ENCODE assay signal across 12 mouse cellular contexts in genomic region chr9:51052180-51052579, GRCm38 (mm10). TPM values are rescaled to one million over a fixed set of nuclear protein-coding genes. Genes with fewer than 3 reads are reported as not detected.
DNase-seq lines count a peak whose midpoint lies in the region; ATAC-seq and TF ChIP-seq lines count a peak whose summit lies in the region.
"Had no signal": no experiment of that assay in that cellular context is flagged by ENCODE, and none has a peak within 500 bp of the region (broad histone marks: within the 10 kb centered on the region; RNA-seq: fewer than 3 reads in every experiment).

No protein-coding gene starts in this region.

- no peaks in the 10 kb centered on the region for H3K79me2 ChIP-seq in MEL (ENCODE audit: control insufficient read depth, insufficient read depth, low read length, poor library complexity)

- no peak overlapping the region for H3K27ac ChIP-seq in MEL (ENCODE audit: control insufficient read depth, low read depth, low read length)
- H3K27ac ChIP-seq: intestine, embryonic 15.5 days; midbrain, embryonic 10.5 days had no signal

- intact Hi-C loops in heart, postnatal 10 days (cut with DNase I), result loop anchor here (5.0 kb wide), 1 partner anchor 40 kb away; no protein-coding TSS in a partner anchor

- H3K9ac ChIP-seq in MEL (ENCODE audit: control insufficient read depth, low read depth, low read length, poor library complexity, severe bottlenecking), result no peak overlapping the region
- H3K9ac ChIP-seq: intestine, embryonic 15.5 days had no signal

- peak; percentile 85 for TF ChIP-seq RAD21 in MEL (IDR thresholded peaks at IDR 0.05; ENCODE audit: low read depth, low read length)

- peaks cover 0 to 7% of the 10 kb centered on the region in 2 experiments; a peak in 2 of 4 replicates for H3K36me3 ChIP-seq in MEL (ENCODE audit: control insufficient read depth in 1 of 2, insufficient read depth in 2 of 2, low read length in 2 of 2)
- H3K36me3 ChIP-seq: intestine, embryonic 15.5 days; midbrain, embryonic 10.5 days had no signal

- H3K4me3 ChIP-seq in MEL (ENCODE audit: control insufficient read depth in 1 of 2, insufficient read depth in 1 of 2, low read depth in 2 of 2, low read length in 2 of 2), result no peak overlapping the region
- H3K4me3 ChIP-seq: intestine, embryonic 15.5 days; midbrain, embryonic 10.5 days had no signal

- DNase-seq in heart, postnatal 10 days, result peak; percentile 11 to 36
- no peak for DNase-seq in heart, adult 11 months
- peak; percentile 47 for DNase-seq in lung, postnatal 36 days
- DNase-seq in lung, adult 18-20 months, result no peak
- DNase-seq in MEL (ENCODE audit: low read depth, low spot score), result peak; percentile 79
- DNase-seq in right cerebral cortex, postnatal 25 days, result no peak
- DNase-seq in urinary bladder, postnatal 25 days (ENCODE audit: low spot score), result no peak

- peak; percentile 51 to 56 for TF ChIP-seq EP300 in MEL (IDR thresholded peaks at IDR 0.05; ENCODE audit: low read depth in 1 of 2, low read length in 2 of 2)

- TF ChIP-seq POLR2A in MEL (IDR thresholded peaks at IDR 0.05; ENCODE audit: control insufficient read depth in 1 of 2, insufficient read depth in 1 of 2, low read depth in 1 of 2, low read length in 2 of 2, poor library complexity in 1 of 2), result no peak

- no peaks in the 10 kb centered on the region for H3K9me3 ChIP-seq in MEL (replicated peaks; ENCODE audit: insufficient read depth, low read length)
- H3K9me3 ChIP-seq: intestine, embryonic 15.5 days; midbrain, embryonic 10.5 days had no signal

- no peaks in the 10 kb centered on the region; a peak in 1 of 4 replicates for H3K27me3 ChIP-seq in MEL (ENCODE audit: control insufficient read depth in 1 of 2, insufficient read depth in 2 of 2, low read length in 2 of 2)
- H3K27me3 ChIP-seq: intestine, embryonic 15.5 days had no signal

- peak in 2 of 3 experiments; percentile 41 to 84; a peak in 4 of 6 replicates for TF ChIP-seq CTCF in MEL (IDR thresholded peaks at IDR 0.05 in 2 of 3, conservative IDR thresholded peaks at IDR 0.05 in 1 of 3; ENCODE audit: control insufficient read depth in 1 of 3, insufficient read depth in 1 of 3, low read depth in 2 of 3, low read length in 3 of 3, poor library complexity in 1 of 3, severe bottlenecking in 1 of 3)

- ATAC-seq in monocyte, adult 5-6 weeks (replicated peaks; ENCODE audit: insufficient number of reproducible peaks, low FRiP score, low TSS enrichment, poor library complexity, severe bottlenecking), result peak; percentile 59; the same call in 1 of the 2 replicates
- ATAC-seq: intestine, embryonic 15.5 days had no signal

- peaks cover 4 to 5% of the 10 kb centered on the region in 2 experiments; a peak in 3 of 4 replicates for H3K4me1 ChIP-seq in MEL (ENCODE audit: control insufficient read depth in 1 of 2, insufficient read depth in 2 of 2, low read length in 2 of 2)
- H3K4me1 ChIP-seq: intestine, embryonic 15.5 days; midbrain, embryonic 10.5 days had no signal

TF ChIP-seq in MEL, 35 proteins besides CTCF, POLR2A, EP300 and RAD21:
- TF ChIP-seq ZC3H11A (IDR thresholded peaks at IDR 0.05; ENCODE audit: low read depth, low read length) (peak; percentile 83), HCFC1 (IDR thresholded peaks at IDR 0.05; ENCODE audit: low read depth, low read length) (0 out of 2 replicates have a peak, but pooled peaks have one; percentile 45), BHLHE40 (IDR thresholded peaks at IDR 0.05; ENCODE audit: borderline replicate concordance, low read depth, low read length) (0 out of 2 replicates have a peak, but pooled peaks have one; percentile 47), KAT2A (conservative IDR thresholded peaks at IDR 0.05; ENCODE audit: low read depth, low read length) (no peak), MYB (IDR thresholded peaks at IDR 0.05; ENCODE audit: low read depth, low read length) (no peak), CHD2 (IDR thresholded peaks at IDR 0.05; ENCODE audit: low read length) (no peak), SMC3 (IDR thresholded peaks at IDR 0.05; ENCODE audit: low read depth, low read length) (peak; percentile 93), NELFE (IDR thresholded peaks at IDR 0.05; ENCODE audit: low read depth, low read length) (no peak), E2F4 (IDR thresholded peaks at IDR 0.05; ENCODE audit: borderline replicate concordance, low read depth, low read length) (no peak), JUND (IDR thresholded peaks at IDR 0.05; ENCODE audit: low read depth, low read length) (no peak), MEF2A (IDR thresholded peaks at IDR 0.05; ENCODE audit: extremely low read depth, insufficient replicate concordance, low read depth, low read length, poor library complexity, severe bottlenecking) (no peak), SIN3A (IDR thresholded peaks at IDR 0.05; ENCODE audit: low read length) (peak; percentile 68), POLR2AphosphoS2 (IDR thresholded peaks at IDR 0.05; ENCODE audit: low read length) (no peak), ETS1 (IDR thresholded peaks at IDR 0.05; ENCODE audit: low read depth, low read length) (0 out of 2 replicates have a peak, but pooled peaks have one; percentile 34), CHD1 (IDR thresholded peaks at IDR 0.05; ENCODE audit: low read depth, low read length) (no peak), ZNF384 (IDR thresholded peaks at IDR 0.05; ENCODE audit: low read depth, low read length) (peak; percentile 59), USF1 (IDR thresholded peaks at IDR 0.05; ENCODE audit: low read depth, low read length) (no peak), POLR2AphosphoS5 (IDR thresholded peaks at IDR 0.05; ENCODE audit: borderline replicate concordance, low read depth, low read length) (no peak), MYC (IDR thresholded peaks at IDR 0.05; ENCODE audit: low read depth, low read length) (no peak), ELF1 (IDR thresholded peaks at IDR 0.05; ENCODE audit: low read depth, low read length) (peak; percentile 65), ZMIZ1 (IDR thresholded peaks at IDR 0.05; ENCODE audit: low read depth, low read length) (no peak), MAX (IDR thresholded peaks at IDR 0.05; ENCODE audit: low read length) (no peak), USF2 (IDR thresholded peaks at IDR 0.05; ENCODE audit: borderline replicate concordance in 1 of 2, insufficient read depth in 1 of 2, low read depth in 1 of 2, low read length in 2 of 2) (no peak), RCOR1 (IDR thresholded peaks at IDR 0.05; ENCODE audit: low read depth, low read length) (peak; percentile 97), TBP (IDR thresholded peaks at IDR 0.05; ENCODE audit: low read depth, low read length) (no peak), TAL1 (IDR thresholded peaks at IDR 0.05; ENCODE audit: low read length) (no peak), GATA1 (IDR thresholded peaks at IDR 0.05; ENCODE audit: low read depth, low read length) (peak; percentile 91), GABPA (IDR thresholded peaks at IDR 0.05; ENCODE audit: low read depth, low read length) (0 out of 2 replicates have a peak, but pooled peaks have one; percentile 39), ZKSCAN1 (IDR thresholded peaks at IDR 0.05; ENCODE audit: low read depth, low read length) (no peak), MXI1 (IDR thresholded peaks at IDR 0.05; ENCODE audit: low read depth, low read length) (peak; percentile 42; the same call in 1 of the 2 replicates), UBTF (IDR thresholded peaks at IDR 0.05; ENCODE audit: borderline replicate concordance, insufficient read depth, low read depth, low read length) (no peak), TCF12 (IDR thresholded peaks at IDR 0.05; ENCODE audit: low read depth, low read length) (no peak), MAZ (IDR thresholded peaks at IDR 0.05; ENCODE audit: low read depth, low read length) (no peak), NRF1 (IDR thresholded peaks at IDR 0.05; ENCODE audit: insufficient read depth, low read depth, low read length, poor library complexity, severe bottlenecking) (no peak), MAFK (IDR thresholded peaks at IDR 0.05; ENCODE audit: borderline replicate concordance, low read depth, low read length) (no peak)

RNA-seq across cellular contexts. Expression of gene Btg4, which starts 8.5 kb away (rescaled TPM):
- not detected for total RNA-seq in heart, postnatal 10 days (2021)
- not detected in 2 replicates for total RNA-seq in MEL (2012; rRNA removed)
- not detected for polyA plus RNA-seq in MEL (2012; ENCODE audit: insufficient read depth in 1 of 2, insufficient read length in 2 of 2, low read depth in 1 of 2, low replicate concordance in 2 of 2, missing spikeins in 1 of 2)
- 0.78 TPM in 1 of 3 replicates, not detected in the others for total RNA-seq in monocyte, adult 5-6 weeks (2017)
- total RNA-seq: heart, adult 18-20 months had no signal
- polyA plus RNA-seq: intestine, embryonic 15.5 days; limb, embryonic 11.5 days; midbrain, embryonic 10.5 days had no signal

RNA-seq across cellular contexts. Expression of gene Layn, which starts 24.7 kb away (rescaled TPM):
- 10 to 100 TPM in 1 of 2 experiments, 1 to 10 TPM in 1; 9.3 to 11.7 TPM for total RNA-seq in heart, postnatal 10 days (2021)
- not detected in 2 replicates for total RNA-seq in MEL (2012; rRNA removed)
- not detected for polyA plus RNA-seq in MEL (2012; ENCODE audit: insufficient read depth in 1 of 2, insufficient read length in 2 of 2, low read depth in 1 of 2, low replicate concordance in 2 of 2, missing spikeins in 1 of 2)
- total RNA-seq in monocyte, adult 5-6 weeks (2017), result 0.43 to 6.0 TPM in 2 of 3 replicates, not detected in the other

RNA-seq across cellular contexts. Expression of gene Sik2, which starts 43.3 kb away (rescaled TPM):
- total RNA-seq in heart, postnatal 10 days (2021), result 10 to 100 TPM; 25.6 to 37.5 TPM
- 7.5 and 11.0 TPM in 2 replicates for total RNA-seq in MEL (2012; rRNA removed)
- 10 to 100 TPM in 1 of 2 experiments, not detected in 1; 12.1 TPM for polyA plus RNA-seq in MEL (2012; ENCODE audit: insufficient read depth in 1 of 2, insufficient read length in 2 of 2, low read depth in 1 of 2, low replicate concordance in 2 of 2, missing spikeins in 1 of 2)
- total RNA-seq in monocyte, adult 5-6 weeks (2017), result 15.6 to 35.3 TPM (median 18.4 TPM) in 3 replicates

RNA-seq across cellular contexts. Expression of gene 4833427G06Rik, which starts 49.7 kb away (rescaled TPM):
- total RNA-seq in heart, postnatal 10 days (2021), result not detected
- not detected in 2 replicates for total RNA-seq in MEL (2012; rRNA removed)
- polyA plus RNA-seq in MEL (2012; ENCODE audit: insufficient read depth in 1 of 2, insufficient read length in 2 of 2, low read depth in 1 of 2, low replicate concordance in 2 of 2, missing spikeins in 1 of 2), result not detected
- not detected in 3 replicates for total RNA-seq in monocyte, adult 5-6 weeks (2017)
- polyA plus RNA-seq: intestine, embryonic 15.5 days; limb, embryonic 11.5 days; midbrain, embryonic 10.5 days had no signal

Comparison
In these comparisons a context has a peak if more than half of its experiments do, and no peak if none do; other contexts are left out.
1. DNase-seq: peak in heart, postnatal 10 days (2 of 2), lung, postnatal 36 days (single experiment) and MEL (single experiment); none in heart, adult 11 months (single experiment), lung, adult 18-20 months (0 of 2), right cerebral cortex, postnatal 25 days (single experiment) and urinary bladder, postnatal 25 days (single experiment).